Mouse (Mus musculus): ENCODE results near the gene Pten. TPM values are rescaled to one million over a fixed set of nuclear protein-coding genes. Genes with fewer than 3 reads are reported as not detected.

Gene Pten
- 15.6 and 20.6 TPM in 2 replicates for polyA plus RNA-seq (2021; fragmentation: Nextera tagmentation)
- long read RNA-seq, experiment 1, partial matches to known transcripts, result 5 of 29 reads
- long read RNA-seq, experiment 1, other reads (novel, unspliced or antisense), result 24 of 29 reads
- long read RNA-seq, experiment 2, full-length matches to known transcripts, result 3 of 33 reads
- long read RNA-seq, experiment 2, partial matches to known transcripts, result 0 of 33 reads
- long read RNA-seq, experiment 2, other reads (novel, unspliced or antisense), result 30 of 33 reads

GRCm38 (mm10) chr19:32756900-32757725 lies at the start of gene Pten:
Pten (plus strand) TSS chr19:32757497.

GRCm38 (mm10) chr19:32739686-32740085 lies 17.6 kb upstream of the Pten start, which contains the start of gene Atad1:
Atad1 (minus strand) TSS chr19:32739786.

Other genes with a start within 250 kb of the Pten start
- 8.9 and 10.3 TPM in 2 replicates for gene Papss2, start 161.7 kb upstream of the Pten start, polyA plus RNA-seq (2021; fragmentation: Nextera tagmentation)
- gene Atad1, start 17.7 kb upstream of the Pten start, polyA plus RNA-seq (2021; fragmentation: Nextera tagmentation), result 82.1 and 82.6 TPM in 2 replicates

Measured in layer of hippocampus, adult 6 months (tissue).